Mouse (Mus musculus): Measurements from ENCODE around the gene Mrpl58.
A peak's percentile ranks its signal among the peaks of the same experiment; 100 is the strongest.
"Not testable (repeated sequence)": the region's sequence is repeated elsewhere in the genome, so short reads cannot be mapped to it uniquely, and the experiment has no call there.

Gene Mrpl58

DNA sequence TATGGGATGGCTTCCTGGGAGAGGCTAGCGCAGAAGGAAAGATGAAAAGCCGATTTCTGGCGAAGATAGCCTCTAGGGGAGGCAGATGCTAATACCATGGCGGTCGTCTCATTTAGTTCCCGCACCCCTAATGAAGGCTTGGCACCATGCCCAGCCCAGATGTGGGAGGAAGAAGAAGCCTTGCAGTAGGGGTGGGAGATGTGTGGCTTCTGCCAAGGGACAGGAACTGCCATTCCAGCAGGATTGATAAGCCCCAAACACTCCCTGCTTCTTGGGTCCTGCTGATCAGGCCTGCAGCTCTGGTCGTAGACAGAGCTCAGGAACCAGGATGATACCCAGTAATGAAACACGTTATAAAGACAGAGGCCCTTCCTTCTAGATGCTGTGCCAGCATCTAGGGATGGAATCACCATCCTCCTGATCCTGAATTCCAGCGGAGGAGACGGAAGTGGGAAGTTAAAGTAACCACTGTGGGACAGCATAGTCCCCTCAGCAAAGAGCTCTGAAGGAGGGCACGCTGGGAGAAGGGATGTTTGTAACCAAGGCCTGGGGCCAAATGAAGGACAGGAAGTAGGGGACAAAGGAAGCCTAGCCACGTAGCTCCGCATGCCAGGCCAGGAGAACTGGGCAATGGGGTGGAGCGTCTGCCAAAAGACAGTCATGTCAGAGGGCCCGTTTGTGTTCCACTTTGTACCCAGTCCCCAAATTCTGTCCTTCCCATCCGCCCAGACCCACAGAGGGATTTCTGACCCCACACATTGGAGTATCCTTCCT, 19.7 kb upstream of the Mrpl58 start:
- DNase-seq: no peak

DNA sequence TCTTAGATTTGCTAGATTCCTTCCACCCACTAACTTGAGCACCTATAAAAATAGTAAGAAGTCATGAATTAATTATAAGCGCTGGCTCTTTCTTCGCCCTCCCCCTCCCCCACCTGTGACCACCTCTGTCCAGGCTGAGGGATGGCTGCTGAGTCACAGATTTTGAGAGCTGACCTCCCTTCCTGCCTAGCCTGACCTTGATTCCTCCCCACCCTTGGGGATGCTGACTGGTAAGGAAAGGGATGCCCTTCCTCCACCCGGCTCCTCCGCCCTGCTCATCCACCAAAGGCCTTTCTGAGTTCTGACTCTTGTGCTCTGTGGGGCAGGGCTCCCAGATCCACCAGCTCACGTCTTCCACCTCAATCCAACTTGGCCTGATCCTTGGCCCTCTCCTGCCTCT, 19.0 kb upstream of the Mrpl58 start:
- DNase-seq: no peak

- not testable (repeated sequence) for DNase-seq
These were observed 16.7 kb upstream of the Mrpl58 start for GRCm38 (mm10) chr11:115386859-115387258.

GRCm38 (mm10) chr11:115391358-115391757, 12.2 kb upstream of the Mrpl58 start:
- no peak for DNase-seq

- no peak for DNase-seq
These were observed 9.7 kb upstream of the Mrpl58 start for GRCm38 (mm10) chr11:115393721-115394325.

GRCm38 (mm10) chr11:115398085-115398484, 5.5 kb upstream of the Mrpl58 start:
- no peak for DNase-seq

- no peak for DNase-seq
These were observed 3.4 kb upstream of the Mrpl58 start for GRCm38 (mm10) chr11:115400126-115400525.

GRCm38 (mm10) chr11:115400630-115401391, 2.7 kb upstream of the Mrpl58 start:
- DNase-seq: no peak

- DNase-seq: peak; percentile 44
These were observed 2.2 kb downstream of the Mrpl58 start for GRCm38 (mm10) chr11:115405723-115406122.

- peak; percentile 86 for DNase-seq
These were observed 3.4 kb downstream of the Mrpl58 start for GRCm38 (mm10) chr11:115406858-115407401.

- DNase-seq: peak; percentile 80
These were observed 4.8 kb downstream of the Mrpl58 start for GRCm38 (mm10) chr11:115408266-115408920.

DNA sequence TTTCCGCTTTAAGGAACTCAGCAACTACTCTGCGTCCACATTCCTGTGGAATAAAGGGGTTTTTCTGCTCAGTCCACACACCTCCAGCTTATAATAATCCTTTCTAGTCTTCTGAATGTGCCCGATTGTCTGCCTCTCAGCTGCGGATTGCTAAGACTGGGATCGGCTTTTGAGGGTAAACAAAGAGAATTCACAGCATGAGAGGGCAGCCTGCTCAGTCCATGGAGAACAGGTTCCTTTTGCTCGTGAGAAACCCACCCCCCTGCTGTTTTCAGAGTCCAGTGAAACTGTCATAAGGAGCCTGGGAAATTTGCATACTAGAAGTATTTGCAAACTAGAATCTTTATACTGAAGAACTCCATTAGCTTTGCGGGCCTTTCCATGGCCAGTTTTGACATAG, 6.0 kb downstream of the Mrpl58 start:
- DNase-seq: no peak

DNA sequence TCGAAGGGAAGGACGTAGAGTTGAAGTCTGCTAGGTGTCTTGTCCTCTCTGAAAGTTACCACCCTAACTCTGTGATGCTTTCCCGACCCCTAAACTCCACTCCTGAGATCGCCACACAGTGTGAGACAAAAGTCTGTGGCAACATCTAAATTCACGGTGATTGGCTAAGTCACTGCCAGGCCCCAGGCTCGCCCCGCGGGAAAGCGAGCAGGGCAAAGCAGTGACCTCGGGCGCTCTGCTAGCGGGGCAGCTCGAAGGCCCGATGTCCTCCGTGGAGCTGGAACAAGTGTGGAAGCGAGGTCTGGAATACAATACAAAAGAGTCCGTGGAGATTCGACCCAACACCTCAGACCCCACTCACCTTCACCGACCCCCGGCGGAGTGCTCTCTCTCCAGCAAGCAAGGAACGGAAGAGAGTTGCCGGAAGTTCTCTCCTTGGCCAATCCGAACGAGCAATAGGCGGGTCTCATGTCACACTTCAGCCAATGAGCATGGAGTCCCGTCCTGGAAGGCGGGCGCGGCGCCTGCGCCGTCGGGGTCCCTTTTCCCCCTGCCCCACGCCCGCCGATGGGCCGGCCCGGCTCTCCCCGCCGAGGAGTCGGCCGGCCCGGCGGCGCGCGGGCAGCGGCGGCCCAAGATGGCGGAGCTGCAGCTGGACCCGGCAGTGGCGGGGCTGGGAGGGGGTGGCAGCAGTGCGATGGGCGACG, 16.1 kb downstream of the Mrpl58 start, which contains the start of the genes Atp5h and Kctd2:
Gene Atp5h, minus strand, starts transcription at position 432 of the 707 bp plus-strand sequence.
Gene Kctd2, plus strand, starts transcription at position 598 of the 707 bp plus-strand sequence.
- peak; percentile 94 for DNase-seq

GRCm38 (mm10) chr11:115420336-115421190, 17.0 kb downstream of the Mrpl58 start:
- peak; percentile 67 for DNase-seq

- DNase-seq: no peak
These were observed 17.8 kb downstream of the Mrpl58 start for GRCm38 (mm10) chr11:115421328-115421727.

- DNase-seq: peak; percentile 42
These were observed 18.4 kb downstream of the Mrpl58 start for GRCm38 (mm10) chr11:115421972-115422371.

DNA sequence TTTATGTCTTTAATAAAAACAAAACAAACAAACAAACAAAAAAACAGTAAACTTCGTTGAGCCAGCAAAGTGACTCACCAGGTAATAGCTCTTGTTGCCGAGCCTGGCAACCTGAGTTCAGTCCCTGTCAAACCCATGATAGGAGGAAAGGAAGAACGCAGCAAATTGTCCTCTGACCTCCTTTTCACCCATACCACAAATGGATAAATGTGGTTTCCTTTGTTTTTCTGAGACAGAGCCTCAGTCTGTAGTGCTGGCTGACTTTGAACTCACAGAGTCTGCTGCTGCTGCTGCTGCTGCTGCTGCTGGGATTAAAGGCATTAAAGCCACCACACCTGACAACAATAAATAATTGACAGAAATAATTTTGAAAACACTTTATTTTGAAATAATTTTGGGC, 19.5 kb downstream of the Mrpl58 start:
- no peak for DNase-seq

GRCm38 (mm10) chr11:115424666-115425065, 21.1 kb downstream of the Mrpl58 start:
- DNase-seq: peak; percentile 47

DNA sequence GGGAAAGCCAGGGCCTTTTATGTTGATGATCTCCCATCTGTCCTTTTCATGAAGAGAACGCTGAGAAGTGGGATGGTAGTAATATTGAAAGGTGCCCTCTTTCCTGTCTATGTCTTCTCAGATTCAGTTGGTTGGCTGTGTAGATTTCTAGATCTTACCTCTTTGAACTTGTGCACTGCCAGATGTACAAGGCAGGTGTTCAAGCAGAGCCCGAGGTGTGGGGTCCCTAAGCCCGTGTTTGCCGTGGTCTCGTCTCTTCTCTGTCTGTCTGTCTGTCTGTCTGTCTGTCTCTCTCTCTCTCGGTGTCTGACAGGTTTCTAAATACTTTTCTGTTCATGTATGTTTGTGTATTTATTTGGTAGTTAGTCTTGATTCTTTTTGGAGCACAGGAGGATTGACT, 22.1 kb downstream of the Mrpl58 start:
- DNase-seq: peak; percentile 62

DNA sequence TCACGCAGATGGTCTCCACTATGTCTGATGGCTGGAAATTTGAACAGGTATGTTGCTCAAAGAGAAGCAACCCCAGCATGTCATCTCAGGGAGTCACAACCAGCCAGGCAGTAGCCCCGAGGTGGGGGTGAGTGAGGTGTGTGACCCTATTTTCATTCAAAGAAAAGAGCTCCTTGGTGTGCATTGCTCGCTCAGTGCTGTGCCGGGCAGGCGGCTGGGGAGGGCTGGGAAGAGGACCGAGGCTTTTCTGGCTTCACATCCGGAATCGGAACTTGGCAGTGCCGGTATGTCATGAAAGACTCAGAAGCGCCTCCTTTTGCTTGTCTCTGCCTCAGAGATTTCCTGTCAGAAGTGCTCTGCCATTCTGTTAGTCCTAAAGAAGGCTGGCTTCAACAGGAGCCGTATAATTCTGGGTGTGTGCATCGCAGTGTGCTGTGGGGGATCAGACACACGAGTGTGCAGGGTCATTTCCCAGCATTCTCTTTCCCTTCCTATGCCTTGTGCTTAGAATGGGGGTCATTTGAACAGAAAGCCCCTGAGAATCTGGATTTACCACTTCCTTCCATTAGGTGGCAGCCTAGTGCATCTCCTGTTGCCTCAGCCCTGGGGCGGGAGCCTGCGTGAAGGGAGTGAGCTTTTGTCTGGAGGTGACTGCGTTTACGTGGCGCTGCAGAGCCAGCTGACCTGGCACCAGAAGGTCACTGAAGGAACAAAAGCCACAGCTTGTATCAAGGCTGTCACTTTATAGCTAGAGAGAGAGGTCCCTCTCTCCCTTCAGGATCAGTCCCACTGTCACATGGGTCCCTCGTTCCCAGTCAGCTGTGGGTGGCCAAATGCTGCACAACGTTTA, 24.2 kb downstream of the Mrpl58 start:
- DNase-seq: peak; percentile 85

All from thymus, postnatal 25 days (tissue).